Mouse (Mus musculus) stomach, embryonic 16.5 days (tissue): Measurements from ENCODE around the gene Hjurp. TPM values are rescaled to one million over a fixed set of nuclear protein-coding genes. Genes with fewer than 3 reads are reported as not detected.

Experiments used
- ATAC-seq: fragments of 200-750 bp; cut with Nextera tagmentation; 2 replicates; pipeline ENCODE4 v1.8.0; 2017; ENCODE audit warnings: moderate number of reproducible peaks, moderate TSS enrichment; ENCODE audit not compliant: insufficient read depth, low FRiP score
- H3K27ac ChIP-seq: fragments of 300-500 bp; sonication (generic); 2 replicates; pipeline ENCODE4 v1.5.1; 2014; ENCODE audit warnings: low read length
- H3K27me3 ChIP-seq: fragments of 300-500 bp; sonication (generic); 2 replicates; pipeline ENCODE4 v1.6.1; 2014; ENCODE audit warnings: low read length, control low read depth, mixed read lengths; ENCODE audit not compliant: control insufficient read depth, insufficient read depth
- H3K36me3 ChIP-seq: fragments of 300-500 bp; sonication (generic); 2 replicates; pipeline ENCODE4 v1.6.1; 2014; ENCODE audit warnings: low read length; ENCODE audit not compliant: control insufficient read depth, insufficient read depth
- H3K4me1 ChIP-seq: fragments of 300-500 bp; sonication (generic); 2 replicates; pipeline ENCODE4 v1.6.1; 2014; ENCODE audit warnings: low read length, control low read depth, mixed read lengths; ENCODE audit not compliant: control insufficient read depth, insufficient read depth
- H3K4me2 ChIP-seq: fragments of 300-500 bp; sonication (generic); 2 replicates; pipeline ENCODE4 v1.6.1; 2014; ENCODE audit warnings: low read depth, low read length, mixed read lengths
- H3K4me3 ChIP-seq: fragments of 300-500 bp; sonication (generic); replicated peaks from 2 replicates; pipeline ENCODE4 v1.5.1; 2014; ENCODE audit warnings: mild to moderate bottlenecking, low read length
- H3K9ac ChIP-seq: fragments of 300-500 bp; sonication (generic); 2 replicates; pipeline ENCODE4 v1.6.1; 2014; ENCODE audit warnings: low read length
- H3K9me3 ChIP-seq: fragments of 300-500 bp; sonication (generic); replicated peaks from 2 replicates; pipeline ENCODE4 v1.6.1; 2016; ENCODE audit warnings: low read length, control low read depth; ENCODE audit not compliant: control insufficient read depth
- WGBS: fragments of 180-500 bp; shearing (Covaris S2); extraction: QIAGEN DNeasy Blood & Tissue Kit; methylation state at CpG from one replicate; pipeline ENCODE4 v1.1.7; 2014; 5-methylcytosine and 5-hydroxymethylcytosine counted together
- polyA plus RNA-seq: library from polyadenylated mRNA; unstranded; fragments of >200 nt; fragmentation: Nextera tagmentation; extraction: Ambion mirVana; gene quantifications from 2 replicates; pipeline ENCODE4 v1.2.1, GENCODE M21; 2015

Hjurp gene
- polyA plus RNA-seq, 1 experiment from 2014 or later, result 169 TPM

DNA sequence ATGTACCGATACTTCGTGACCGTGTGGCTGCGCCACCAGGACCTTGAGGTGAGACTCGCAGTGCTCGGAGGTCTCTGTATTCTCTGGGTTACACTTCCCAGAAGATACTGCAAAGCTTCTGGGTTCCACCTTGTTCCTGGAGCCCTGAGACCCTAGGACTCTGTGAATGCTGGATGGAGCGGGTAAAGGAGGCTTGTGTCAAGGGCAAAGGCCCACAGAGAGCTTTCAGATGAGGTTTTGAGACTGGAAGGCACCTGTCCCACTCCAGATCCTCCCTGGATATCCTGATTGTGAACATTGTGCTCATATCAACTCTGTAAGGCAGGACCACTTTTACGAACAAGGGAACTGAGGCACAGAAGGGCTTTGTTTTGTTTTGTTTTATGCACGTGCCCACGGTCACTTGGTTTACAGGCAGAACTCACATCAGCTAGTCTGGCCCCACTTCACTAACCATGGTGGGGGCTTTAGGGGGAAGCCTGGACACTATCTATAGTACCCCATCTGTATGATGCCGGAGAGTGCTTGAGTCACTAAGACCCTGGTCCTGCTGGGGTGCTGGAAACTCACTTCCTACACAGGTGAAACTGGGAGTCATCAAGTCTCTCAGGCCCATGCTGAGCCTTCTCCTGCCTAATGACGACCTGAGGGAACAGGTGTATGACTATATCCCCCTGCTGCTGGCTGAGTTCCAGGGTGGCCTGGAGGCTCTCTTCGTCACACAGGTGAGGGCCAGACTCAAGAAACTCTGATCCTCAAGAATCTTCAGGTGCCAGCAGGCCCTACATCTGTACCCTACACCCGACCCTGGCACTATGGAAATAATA lies 43.8 kb downstream of the Hjurp start:
- Histone ChIP-seq H3K4me3 (no peak overlapping the region), H3K9ac (no peak overlapping the region), H3K27me3 (no peaks in the 10 kb centered on the region), H3K36me3 (no peaks in the 10 kb centered on the region), H3K9me3 (peaks cover 78% of the 10 kb centered on the region), H3K27ac (no peak overlapping the region), H3K4me2 (no peak overlapping the region), H3K4me1 (no peaks in the 10 kb centered on the region)
- 68% methylated on average over 14 of the region's 14 CpGs for WGBS
- peak; percentile 7; the same call in 1 of the 2 replicates for ATAC-seq

DNA sequence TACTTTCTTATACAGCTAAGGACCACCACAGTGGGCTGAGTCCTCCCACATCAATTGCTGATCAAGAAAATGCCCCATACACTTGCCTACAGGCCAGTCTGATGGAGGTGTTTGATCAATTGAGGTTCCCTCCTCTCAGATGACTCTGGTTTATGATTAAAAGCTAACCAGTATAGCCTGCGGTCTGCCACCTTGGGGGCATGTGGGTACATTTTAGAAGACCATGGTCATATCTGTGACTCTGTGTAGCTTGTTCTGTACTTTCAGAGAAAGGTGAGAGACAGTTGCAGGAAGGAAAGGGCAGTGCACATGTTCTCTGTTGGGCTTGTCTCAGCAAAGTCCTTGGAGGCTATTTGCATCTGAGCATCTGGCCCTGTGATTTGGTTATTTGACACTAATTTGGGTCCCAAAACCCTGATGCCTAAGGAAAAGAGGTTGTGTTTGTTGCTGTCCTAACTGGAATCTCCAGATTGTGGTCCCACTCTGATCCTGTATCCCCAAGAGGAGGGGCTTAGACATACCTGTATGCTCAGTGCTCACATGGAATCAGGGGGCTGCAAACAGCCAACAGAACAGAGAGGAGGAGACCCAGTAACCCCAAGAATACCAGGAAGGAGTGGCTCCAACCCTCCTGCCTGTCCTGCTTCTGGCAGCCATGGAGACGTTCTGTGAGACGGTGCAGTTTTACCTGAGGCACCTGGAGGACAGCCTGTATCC lies 44.6 kb downstream of the Hjurp start:
- H3K4me1 ChIP-seq, result no peaks in the 10 kb centered on the region
- WGBS, result 53% methylated on average over 3 of the region's 3 CpGs
- H3K4me3 ChIP-seq, result no peak overlapping the region
- H3K4me2 ChIP-seq, result no peak overlapping the region
- no peak overlapping the region for H3K27ac ChIP-seq
- no peak overlapping the region for H3K9ac ChIP-seq
- peaks cover 78% of the 10 kb centered on the region for H3K9me3 ChIP-seq
- H3K27me3 ChIP-seq, result no peaks in the 10 kb centered on the region
- ATAC-seq, result no peak
- H3K36me3 ChIP-seq, result no peaks in the 10 kb centered on the region

DNA sequence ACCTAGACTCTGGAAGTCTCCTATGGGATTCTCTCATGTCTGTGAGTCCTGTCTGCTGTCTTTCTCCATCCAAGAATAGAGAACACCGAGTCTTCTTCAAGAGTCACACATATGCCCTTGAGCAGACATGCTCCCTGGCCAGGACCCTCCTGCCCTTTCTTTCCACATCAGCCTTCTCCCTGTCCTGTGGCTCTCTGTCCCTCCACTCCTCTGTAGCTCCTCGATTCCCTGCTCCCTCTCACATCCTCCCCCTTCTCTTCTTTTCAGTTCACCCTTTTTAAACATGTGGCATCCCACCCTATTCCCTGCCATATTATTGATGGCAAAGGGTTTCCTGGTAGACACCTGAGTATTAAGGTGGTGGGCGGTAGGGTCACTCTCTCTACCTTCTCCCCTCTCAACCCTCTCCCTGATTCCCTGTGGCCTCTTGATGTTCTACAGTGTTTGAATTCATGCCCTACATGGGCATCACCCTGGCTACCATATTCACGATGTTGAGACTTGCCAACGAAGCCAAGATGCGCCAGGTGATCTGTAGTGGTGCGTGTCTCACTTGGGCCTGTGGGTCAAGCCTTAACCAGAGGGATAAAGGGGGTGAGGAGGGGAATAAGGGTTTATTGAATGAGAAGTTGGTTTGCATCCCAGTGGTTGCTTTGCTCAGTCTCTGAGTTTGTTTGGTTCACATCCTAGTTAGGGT lies 45.5 kb downstream of the Hjurp start:
- Histone ChIP-seq H3K4me2 (no peak overlapping the region), H3K9me3 (peaks cover 77% of the 10 kb centered on the region), H3K4me3 (no peak overlapping the region), H3K36me3 (no peaks in the 10 kb centered on the region), H3K4me1 (no peaks in the 10 kb centered on the region), H3K9ac (no peak overlapping the region), H3K27ac (no peak overlapping the region), H3K27me3 (no peaks in the 10 kb centered on the region)
- 68% methylated on average over 7 of the region's 7 CpGs for WGBS
- ATAC-seq, result no peak

DNA sequence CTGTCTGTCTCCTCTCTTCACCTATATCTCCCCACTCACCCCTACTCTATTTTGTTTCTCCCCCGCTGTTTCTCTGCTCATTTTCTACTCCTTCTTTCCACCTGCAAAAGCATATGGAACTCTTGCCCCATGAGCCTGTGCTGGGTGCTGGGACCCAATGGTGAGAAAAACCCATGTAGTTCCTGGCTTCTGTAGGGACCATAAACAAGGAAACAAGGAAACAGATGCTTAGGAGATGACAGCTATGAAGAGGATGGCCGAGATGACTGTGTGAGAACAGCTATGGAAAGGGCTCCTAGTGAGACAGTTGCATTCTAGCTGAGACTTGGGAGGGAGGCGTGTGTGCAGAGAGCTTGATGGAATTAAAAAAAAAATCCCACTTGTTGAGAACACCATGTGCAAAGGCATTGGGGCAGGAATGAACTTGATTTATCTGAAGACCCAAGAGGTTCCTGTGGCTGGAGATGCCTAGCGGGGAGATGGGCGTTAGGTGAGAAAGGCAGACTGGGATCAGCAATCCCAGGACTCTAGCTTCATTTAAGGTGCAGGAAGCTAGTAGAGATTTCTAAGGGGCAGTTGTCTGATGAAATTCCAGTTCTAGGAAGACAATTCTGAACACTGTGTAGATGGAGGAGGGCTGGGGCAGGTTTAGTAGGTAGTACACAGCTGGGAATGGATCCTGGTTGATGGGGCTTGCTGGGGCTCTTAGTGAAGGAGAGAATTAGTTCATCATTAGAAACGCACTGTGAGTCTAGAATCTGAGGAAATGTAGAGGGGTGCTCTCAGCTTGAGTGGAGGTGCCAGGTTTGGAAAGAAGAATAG lies 46.2 kb downstream of the Hjurp start:
- no peak overlapping the region for H3K4me2 ChIP-seq
- H3K4me1 ChIP-seq, result no peaks in the 10 kb centered on the region
- 74% methylated on average over 6 of the region's 6 CpGs for WGBS
- no peak overlapping the region for H3K9ac ChIP-seq
- H3K4me3 ChIP-seq, result no peak overlapping the region
- no peaks in the 10 kb centered on the region for H3K36me3 ChIP-seq
- ATAC-seq, result no peak
- no peak overlapping the region for H3K27ac ChIP-seq
- no peaks in the 10 kb centered on the region for H3K27me3 ChIP-seq
- H3K9me3 ChIP-seq, result peaks cover 83% of the 10 kb centered on the region

DNA sequence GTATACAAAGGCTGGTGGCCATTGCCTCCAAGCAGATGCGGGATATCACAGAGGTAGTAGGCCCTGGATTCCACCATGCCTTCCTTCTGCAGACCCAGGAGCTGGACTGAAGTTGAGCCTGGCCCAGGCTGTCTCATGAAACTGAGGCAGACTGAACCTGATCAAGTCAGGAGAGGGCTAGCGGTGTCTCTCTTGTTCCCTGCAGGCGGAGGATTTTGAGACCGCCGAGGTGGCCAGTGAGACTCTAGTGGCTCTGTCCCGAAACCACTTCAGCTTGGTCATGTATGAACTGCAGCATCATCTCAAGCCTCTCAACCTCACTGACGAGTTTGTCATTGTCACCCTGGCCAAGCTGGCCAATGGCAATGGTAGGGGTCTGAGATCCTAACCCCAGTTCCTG lies 47.0 kb downstream of the Hjurp start:
- Histone ChIP-seq H3K36me3 (no peaks in the 10 kb centered on the region), H3K4me1 (no peaks in the 10 kb centered on the region), H3K9me3 (peaks cover 83% of the 10 kb centered on the region), H3K4me3 (no peak overlapping the region), H3K27me3 (no peaks in the 10 kb centered on the region), H3K4me2 (no peak overlapping the region), H3K9ac (no peak overlapping the region), H3K27ac (no peak overlapping the region)
- no peak for ATAC-seq
- WGBS, result 73% methylated on average over 7 of the region's 7 CpGs

DNA sequence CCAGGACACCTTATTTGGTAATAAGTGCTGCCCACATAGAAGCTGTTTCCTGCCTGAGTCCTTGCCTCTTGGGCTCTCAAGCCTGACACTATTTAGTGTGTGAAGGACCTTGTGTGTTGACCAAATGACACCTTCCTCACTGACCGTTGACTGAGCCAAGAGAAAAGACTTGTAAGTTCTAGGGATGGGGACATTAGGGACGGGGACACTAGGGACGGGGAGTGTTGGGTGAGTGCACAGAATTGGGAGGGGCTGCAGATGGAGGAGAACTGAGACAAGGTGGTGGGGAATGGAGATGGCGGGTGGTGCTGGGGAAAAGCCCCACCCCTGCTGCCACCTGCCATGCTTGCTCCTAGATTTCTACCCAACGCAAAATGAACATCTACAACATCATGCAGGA lies 47.4 kb downstream of the Hjurp start:
- H3K27ac ChIP-seq, result no peak overlapping the region
- WGBS, result 82% methylated on average over 5 of the region's 5 CpGs
- no peaks in the 10 kb centered on the region for H3K4me1 ChIP-seq
- H3K27me3 ChIP-seq, result no peaks in the 10 kb centered on the region
- H3K9me3 ChIP-seq, result peaks cover 80% of the 10 kb centered on the region
- H3K4me3 ChIP-seq, result no peak overlapping the region
- no peak for ATAC-seq
- H3K36me3 ChIP-seq, result no peaks in the 10 kb centered on the region
- H3K4me2 ChIP-seq, result no peak overlapping the region
- H3K9ac ChIP-seq, result no peak overlapping the region

DNA sequence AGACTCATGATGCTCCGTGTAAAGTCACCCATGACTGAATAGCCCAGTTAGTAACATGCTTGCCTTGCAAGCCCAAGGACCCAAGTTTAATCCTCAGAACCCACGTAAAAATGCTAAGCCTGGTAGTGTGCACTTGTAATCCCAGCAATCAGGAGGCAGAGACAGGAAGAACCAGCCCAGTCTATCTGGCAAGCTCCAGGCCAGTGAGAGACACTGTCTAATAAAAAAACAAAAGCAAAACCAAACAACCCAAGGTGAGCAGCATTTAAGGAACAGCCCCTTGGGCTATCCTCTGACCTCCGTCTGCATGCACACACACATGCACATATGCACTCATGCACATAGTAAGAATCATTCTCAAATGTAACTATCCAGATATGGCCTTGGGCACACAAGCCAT lies 47.9 kb downstream of the Hjurp start:
- Histone ChIP-seq H3K27ac (no peak overlapping the region), H3K4me2 (no peak overlapping the region), H3K4me1 (no peaks in the 10 kb centered on the region), H3K9ac (no peak overlapping the region), H3K4me3 (no peak overlapping the region), H3K36me3 (no peaks in the 10 kb centered on the region), H3K9me3 (peaks cover 76% of the 10 kb centered on the region), H3K27me3 (no peaks in the 10 kb centered on the region)
- 73% methylated on average over 3 of the region's 3 CpGs for WGBS
- ATAC-seq, result no peak

DNA sequence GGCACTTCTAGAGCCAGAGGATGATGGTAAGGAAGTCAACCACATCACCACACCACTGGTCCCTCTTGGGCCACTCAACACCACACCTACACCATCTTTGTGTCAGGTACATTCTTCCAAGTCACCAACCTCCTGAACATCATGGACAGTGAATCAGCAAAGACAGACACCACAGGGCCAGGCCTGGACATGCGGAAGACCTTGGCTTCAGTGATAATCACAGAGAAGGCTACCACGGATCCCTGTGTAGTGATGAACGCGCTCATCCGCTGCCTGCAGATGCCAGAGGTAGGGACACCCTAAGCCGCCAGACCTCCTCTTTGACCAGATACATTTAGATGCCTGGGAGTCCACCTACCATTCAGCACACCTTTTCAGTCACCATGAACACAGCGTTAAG lies 49.3 kb downstream of the Hjurp start:
- Histone ChIP-seq H3K4me2 (no peak overlapping the region), H3K27me3 (no peaks in the 10 kb centered on the region), H3K9ac (no peak overlapping the region), H3K4me3 (no peak overlapping the region), H3K4me1 (no peaks in the 10 kb centered on the region), H3K36me3 (no peaks in the 10 kb centered on the region), H3K9me3 (peaks cover 63% of the 10 kb centered on the region), H3K27ac (no peak overlapping the region)
- 69% methylated on average over 7 of the region's 7 CpGs for WGBS
- no peak for ATAC-seq
